Mouse (Mus musculus): Measurements from ENCODE around the gene Mthfd1l.

DNA sequence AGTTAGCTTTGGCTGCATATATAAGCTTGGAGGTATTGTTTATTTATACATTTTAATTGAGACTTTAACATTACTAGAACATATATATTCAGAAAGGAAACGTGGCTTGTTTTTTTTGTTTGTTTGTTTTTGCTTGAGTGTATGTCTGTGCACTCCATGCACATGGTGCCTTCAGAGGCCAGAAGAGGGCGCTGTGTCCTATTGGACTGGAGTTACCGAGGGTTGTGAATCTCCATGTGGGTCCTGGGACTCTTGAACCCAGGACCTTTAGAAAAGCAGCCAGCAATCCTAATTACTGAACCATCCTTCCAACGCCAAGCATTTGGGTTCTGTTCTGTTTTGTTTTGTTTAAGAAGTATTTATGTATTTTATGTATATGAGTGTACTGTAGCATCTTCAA lies 22.4 kb downstream of the Mthfd1l start:
- TF ChIP-seq POLR2A (IDR thresholded peaks at IDR 0.05; ENCODE audit: extremely low read depth, insufficient read depth, low read length) = no peak
- TF ChIP-seq CTCF (IDR thresholded peaks at IDR 0.05; ENCODE audit: extremely low read depth, insufficient read depth, low read length) = 0 out of 2 replicates have a peak, but pooled peaks have one; percentile 11
